Mouse (Mus musculus) gastrocnemius, adult 2 months (tissue): Measurements from ENCODE around the gene Klhl31. TPM values are rescaled to one million over a fixed set of nuclear protein-coding genes. Genes with fewer than 3 reads are reported as not detected.

Experiments used
- DNase-seq: peaks from one replicate; pipeline ENCODE4 v3.0.0; 2022
- H3K27ac ChIP-seq: fragments of 200-600 bp; 2 replicates; pipeline ENCODE4 v1.8.1; 2022; ENCODE audit warnings: mild to moderate bottlenecking
- H3K4me3 ChIP-seq: fragments of 200-600 bp; 2 replicates; pipeline ENCODE4 v1.8.1; 2022; ENCODE audit warnings: mild to moderate bottlenecking, moderate library complexity
- CTCF ChIP-seq: fragments of 200-600 bp; IDR thresholded peaks from 2 replicates; pipeline ENCODE4 v1.8.1; 2022; ENCODE audit warnings: antibody characterized with exemption, mild to moderate bottlenecking, moderate library complexity
- intact Hi-C: fragments of 180-260 bp; cut with DNase I; formaldehyde crosslinking; loops from one replicate; pipeline ENCODE4 v1.15.1; 2025
- long read RNA-seq, 2 experiments: library from polyadenylated mRNA; stranded (forward); transcript quantifications; one replicate each; pipeline ENCODE4 v2.0.0; 2021
- total RNA-seq, 2 experiments: library from RNA; stranded (reverse); gene quantifications; 2 replicates each; pipeline ENCODE4 v1.2.3; 2021

Klhl31 gene
- 100 to 1,000 TPM; 491 to 601 TPM for total RNA-seq
- long read RNA-seq, experiment 1, full-length matches to known transcripts, result 35 of 103 reads
- long read RNA-seq, experiment 1, partial matches to known transcripts, result 66 of 103 reads
- long read RNA-seq, experiment 1, other reads (novel, unspliced or antisense), result 2 of 103 reads
- long read RNA-seq, experiment 2, full-length matches to known transcripts, result 47 of 113 reads
- long read RNA-seq, experiment 2, partial matches to known transcripts, result 7 of 113 reads
- long read RNA-seq, experiment 2, other reads (novel, unspliced or antisense), result 59 of 113 reads

- DNase-seq, result peak; percentile 88
- Histone ChIP-seq H3K4me3 (peak within 1 kb of the TSS; percentile 76), H3K27ac (peak within 1 kb of the TSS; percentile 97)
- peak; percentile 44 for TF ChIP-seq CTCF
- intact Hi-C loops, result loop anchor here (1.0 kb wide), 1 partner anchor 21 kb away; no protein-coding TSS in a partner anchor
Measured at GRCm38 (mm10) chr9:77636450-77636951, at the start of gene Klhl31. TSS of gene Klhl31 (plus strand) at chr9:77636500.

GRCm38 (mm10) chr9:77586806-77587591 is 49.3 kb upstream of the Klhl31 start:
- Histone ChIP-seq H3K27ac (no peak overlapping the region), H3K4me3 (no peak overlapping the region)
- no peak for TF ChIP-seq CTCF
- intact Hi-C loops, result no loop called here
- DNase-seq, result no peak

GRCm38 (mm10) chr9:77587616-77588015 is 48.7 kb upstream of the Klhl31 start:
- Histone ChIP-seq H3K4me3 (no peak overlapping the region), H3K27ac (no peak overlapping the region)
- intact Hi-C loops, result no loop called here
- no peak for DNase-seq
- no peak for TF ChIP-seq CTCF

GRCm38 (mm10) chr9:77589496-77589895 is 46.8 kb upstream of the Klhl31 start:
- no peak for TF ChIP-seq CTCF
- intact Hi-C loops, result no loop called here
- no peak overlapping the region for H3K27ac ChIP-seq
- no peak for DNase-seq
- no peak overlapping the region for H3K4me3 ChIP-seq

- no peak overlapping the region for H3K27ac ChIP-seq
- DNase-seq, result no peak
Measured at GRCm38 (mm10) chr9:77592423-77592822, 43.9 kb upstream of the Klhl31 start.

GRCm38 (mm10) chr9:77595006-77595626 is 41.2 kb upstream of the Klhl31 start:
- no peak for DNase-seq
- intact Hi-C loops, result loop anchor here (5.0 to 10.0 kb wide), 3 partner anchors 62 to 430 kb away; no protein-coding TSS in a partner anchor
- TF ChIP-seq CTCF, result no peak
- Histone ChIP-seq H3K27ac (no peak overlapping the region), H3K4me3 (no peak overlapping the region)

More at GRCm38 (mm10) chr9:77592423-77592822, 43.9 kb upstream of the Klhl31 start:
- no peak overlapping the region for H3K4me3 ChIP-seq
- intact Hi-C loops, result loop anchor here (10.0 kb wide), 1 partner anchor 432 kb away; no protein-coding TSS in a partner anchor
- TF ChIP-seq CTCF, result no peak

GRCm38 (mm10) chr9:77596355-77596754 is 39.9 kb upstream of the Klhl31 start:
- intact Hi-C loops, result loop anchor here (1.0 to 10.0 kb wide), 4 partner anchors 61 to 428 kb away; no protein-coding TSS in a partner anchor
- Histone ChIP-seq H3K4me3 (no peak overlapping the region), H3K27ac (no peak overlapping the region)
- no peak for TF ChIP-seq CTCF
- DNase-seq, result peak; percentile 72

GRCm38 (mm10) chr9:77598560-77598959 is 37.7 kb upstream of the Klhl31 start:
- no peak for TF ChIP-seq CTCF
- Histone ChIP-seq H3K4me3 (no peak overlapping the region), H3K27ac (no peak overlapping the region)
- intact Hi-C loops, result loop anchor here (5.0 to 10.0 kb wide), 3 partner anchors 59 to 426 kb away; no protein-coding TSS in a partner anchor
- DNase-seq, result no peak

- Histone ChIP-seq H3K4me3 (no peak overlapping the region), H3K27ac (no peak overlapping the region)
- no peak for DNase-seq
- TF ChIP-seq CTCF, result no peak
- intact Hi-C loops, result no loop called here
Measured at GRCm38 (mm10) chr9:77602302-77603266, 33.7 kb upstream of the Klhl31 start.

GRCm38 (mm10) chr9:77603965-77604509 is 32.3 kb upstream of the Klhl31 start:
- intact Hi-C loops, result no loop called here
- no peak for TF ChIP-seq CTCF
- no peak for DNase-seq
- Histone ChIP-seq H3K4me3 (no peak overlapping the region), H3K27ac (no peak overlapping the region)

GRCm38 (mm10) chr9:77607295-77607694 is 29.0 kb upstream of the Klhl31 start:
- intact Hi-C loops, result no loop called here
- no peak for TF ChIP-seq CTCF
- no peak for DNase-seq
- Histone ChIP-seq H3K4me3 (no peak overlapping the region), H3K27ac (no peak overlapping the region)
